Mouse (Mus musculus): ENCODE measurements around the gene Kntc1. TPM values are rescaled to one million over a fixed set of nuclear protein-coding genes. Genes with fewer than 3 reads are reported as not detected.

Kntc1 gene
- total RNA-seq, 2 experiments from 2014 or later, result 2.2 to 2.8 TPM

DNA sequence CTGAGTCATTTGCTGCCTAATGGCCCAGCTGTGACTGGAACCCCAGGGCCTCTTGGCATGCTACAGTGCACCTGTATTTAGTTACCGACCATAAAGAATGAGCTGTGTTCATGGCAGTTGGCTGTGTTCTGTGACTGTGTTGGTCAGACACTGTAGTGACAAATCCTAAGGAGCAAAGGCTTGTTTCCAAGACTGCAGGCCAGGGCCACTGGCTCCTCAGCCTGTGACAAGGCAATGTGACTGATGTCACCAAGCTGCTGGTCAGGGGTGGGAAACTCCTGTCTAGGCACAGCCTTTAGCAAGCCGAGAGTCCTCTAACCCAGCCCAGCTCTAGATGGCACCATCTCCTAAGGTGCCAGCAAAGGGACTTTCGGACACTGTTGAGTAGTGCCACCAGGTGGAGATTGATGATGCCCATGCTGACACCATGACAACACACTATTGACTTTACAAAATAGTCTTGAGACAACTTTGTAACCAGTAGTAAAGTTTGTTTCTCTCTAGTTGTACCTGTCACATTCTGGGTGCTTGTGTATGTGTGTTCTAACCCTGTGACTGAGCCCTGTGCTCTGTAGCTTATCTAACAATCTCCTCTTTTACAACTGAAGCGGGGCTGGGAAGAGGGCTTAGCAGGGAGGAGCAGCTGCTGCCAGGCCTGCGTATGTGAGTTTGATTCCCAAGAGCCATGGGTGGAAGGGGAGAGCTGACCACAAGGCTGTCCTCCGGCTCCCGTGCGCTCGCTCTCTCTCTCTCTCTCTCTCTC, 71.2 kb downstream of the Kntc1 start:
- no peak overlapping the region for H3K27ac ChIP-seq
- peak; percentile 62 for TF ChIP-seq CTCF (conservative IDR thresholded peaks at IDR 0.05)

DNA sequence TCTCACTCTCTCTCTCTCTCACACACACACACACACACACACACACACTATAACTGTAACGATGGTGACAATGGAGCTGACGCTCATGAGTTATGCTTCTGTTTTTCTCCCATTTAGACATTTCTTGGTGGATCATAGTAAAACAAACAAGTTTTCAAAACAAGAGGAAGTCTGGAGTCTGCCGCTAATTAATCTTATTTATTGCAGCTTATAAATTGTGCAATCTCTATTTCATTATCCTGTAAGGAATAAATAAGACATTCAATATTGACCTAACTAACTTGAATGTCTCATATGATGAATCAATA, 71.7 kb downstream of the Kntc1 start:
- DNase-seq (ENCODE audit: low spot score in 2 of 2), result no peak
- H3K27ac ChIP-seq, result no peak overlapping the region
- no peak for TF ChIP-seq CTCF (conservative IDR thresholded peaks at IDR 0.05)
- no peak overlapping the region for H3K4me3 ChIP-seq

More for the DNA sequence above, 71.2 kb downstream of the Kntc1 start:
- no peak for DNase-seq (ENCODE audit: low spot score in 2 of 2)
- no peak overlapping the region for H3K4me3 ChIP-seq

DNA sequence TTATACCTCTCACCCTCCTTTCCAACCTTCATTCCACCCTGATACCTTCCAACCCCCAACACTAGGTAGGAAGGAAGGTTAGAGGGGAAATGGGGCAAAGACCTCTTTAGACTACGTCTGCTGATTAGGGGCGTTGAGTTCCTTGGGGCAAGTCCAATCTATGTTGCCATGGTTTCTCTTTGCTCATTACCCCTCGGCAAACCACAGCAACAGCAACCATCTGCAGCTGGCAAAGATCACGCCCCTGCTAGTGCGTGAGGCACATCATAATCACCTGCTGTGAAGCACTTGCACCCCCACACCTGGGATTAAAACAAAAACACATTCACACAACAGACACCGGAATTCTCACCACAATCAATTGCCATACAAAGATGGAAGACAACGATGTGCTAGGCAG, 73.2 kb downstream of the Kntc1 start:
- no peak for DNase-seq (ENCODE audit: low spot score in 2 of 2)

DNA sequence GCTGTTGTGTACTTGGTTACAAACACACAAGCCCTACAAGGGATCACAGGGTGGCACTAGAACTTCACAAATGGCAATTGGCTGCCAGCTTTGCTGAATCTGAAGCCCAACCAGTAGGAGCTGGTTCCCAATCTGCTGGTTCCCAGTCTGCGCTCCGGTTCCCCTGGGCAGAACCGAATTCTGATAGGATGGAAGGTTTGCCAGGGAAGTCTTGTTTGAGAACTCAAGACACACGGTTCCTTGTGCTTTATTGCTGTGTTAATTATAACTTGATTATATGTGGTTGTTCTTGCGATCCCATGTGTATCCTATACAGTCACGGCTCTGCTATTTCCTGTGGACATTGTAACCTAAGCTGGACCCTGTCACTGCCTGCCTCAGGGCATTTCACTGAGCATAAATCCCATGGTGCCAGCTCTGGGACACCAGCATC, 78.2 kb downstream of the Kntc1 start:
- peak; percentile 80 for TF ChIP-seq CTCF (conservative IDR thresholded peaks at IDR 0.05)
- H3K4me3 ChIP-seq, result no peak overlapping the region
- DNase-seq (ENCODE audit: low spot score in 2 of 2), result peak; percentile 45 to 47
- H3K27ac ChIP-seq, result no peak overlapping the region

More for the DNA sequence above, 73.2 kb downstream of the Kntc1 start:
- Histone ChIP-seq H3K27ac (peak overlapping the region; percentile 40; the same call in 1 of the 2 replicates), H3K4me3 (no peak overlapping the region)
- TF ChIP-seq CTCF (conservative IDR thresholded peaks at IDR 0.05), result no peak

DNA sequence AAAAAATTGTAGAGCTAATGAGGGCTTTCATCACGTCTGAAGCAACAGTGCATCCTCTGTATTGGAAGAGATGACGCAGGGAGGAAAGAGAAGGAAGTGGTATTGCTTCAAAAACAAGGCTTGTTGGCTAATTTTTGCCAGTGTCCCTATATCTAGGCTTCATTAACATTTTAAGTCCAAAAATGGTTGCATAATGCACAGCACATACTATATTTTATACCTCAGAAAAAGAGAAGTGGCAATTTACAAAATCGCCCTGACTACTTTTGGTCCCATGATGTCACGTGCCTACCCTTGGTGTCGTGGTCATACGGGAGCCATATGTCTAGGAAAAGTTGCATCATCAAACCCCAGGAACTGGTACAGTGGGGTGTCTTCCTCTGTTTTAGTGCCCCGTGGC, 82.8 kb downstream of the Kntc1 start:
- no peak for DNase-seq (ENCODE audit: low spot score in 2 of 2)
- no peak overlapping the region for H3K4me3 ChIP-seq
- no peak for TF ChIP-seq CTCF (conservative IDR thresholded peaks at IDR 0.05)
- H3K27ac ChIP-seq, result no peak overlapping the region

DNA sequence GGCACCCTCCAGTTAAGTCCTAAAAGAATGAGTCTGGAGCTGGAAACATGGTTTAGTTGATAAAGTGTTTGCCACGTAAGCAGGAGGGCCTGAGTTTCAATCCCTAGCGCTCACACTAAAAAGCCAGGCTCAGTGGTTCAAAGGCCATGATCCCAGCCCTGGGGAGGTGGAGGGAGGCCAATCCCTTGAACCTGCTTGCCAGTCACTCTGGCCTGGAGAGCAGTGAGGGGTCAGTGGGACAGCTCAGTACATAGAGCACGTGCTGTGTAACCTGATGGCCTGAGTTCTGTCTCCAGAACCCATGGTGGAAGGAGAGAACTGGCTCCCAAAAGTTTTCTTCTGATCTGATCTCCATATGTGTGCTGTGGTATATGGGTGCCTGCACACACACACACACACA, 85.3 kb downstream of the Kntc1 start:
- TF ChIP-seq CTCF (conservative IDR thresholded peaks at IDR 0.05), result no peak
- DNase-seq (ENCODE audit: low spot score in 2 of 2), result no peak
- no peak overlapping the region for H3K4me3 ChIP-seq
- no peak overlapping the region for H3K27ac ChIP-seq

DNA sequence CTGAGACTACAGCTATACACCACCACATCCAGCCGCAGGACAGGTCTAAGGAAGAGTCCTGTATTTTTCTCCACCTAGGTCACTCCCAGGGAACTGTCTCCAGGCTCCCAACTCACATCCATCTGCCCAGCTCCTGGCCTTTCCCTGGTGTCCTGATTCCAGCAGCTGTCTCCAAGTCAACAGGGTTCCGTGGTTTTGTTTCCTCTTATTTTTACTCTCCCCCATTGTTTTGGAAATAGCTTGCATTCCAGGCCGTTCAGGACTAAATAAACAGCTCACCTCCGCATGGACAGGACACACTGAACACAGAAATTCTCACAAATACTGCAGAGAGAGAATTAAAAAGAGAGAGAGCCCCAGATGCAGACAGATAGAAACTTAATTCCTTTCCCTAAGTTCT, 87.9 kb downstream of the Kntc1 start:
- DNase-seq (ENCODE audit: low spot score in 2 of 2), result no peak
- Histone ChIP-seq H3K27ac (no peak overlapping the region), H3K4me3 (no peak overlapping the region)
- TF ChIP-seq CTCF (conservative IDR thresholded peaks at IDR 0.05), result no peak

DNA sequence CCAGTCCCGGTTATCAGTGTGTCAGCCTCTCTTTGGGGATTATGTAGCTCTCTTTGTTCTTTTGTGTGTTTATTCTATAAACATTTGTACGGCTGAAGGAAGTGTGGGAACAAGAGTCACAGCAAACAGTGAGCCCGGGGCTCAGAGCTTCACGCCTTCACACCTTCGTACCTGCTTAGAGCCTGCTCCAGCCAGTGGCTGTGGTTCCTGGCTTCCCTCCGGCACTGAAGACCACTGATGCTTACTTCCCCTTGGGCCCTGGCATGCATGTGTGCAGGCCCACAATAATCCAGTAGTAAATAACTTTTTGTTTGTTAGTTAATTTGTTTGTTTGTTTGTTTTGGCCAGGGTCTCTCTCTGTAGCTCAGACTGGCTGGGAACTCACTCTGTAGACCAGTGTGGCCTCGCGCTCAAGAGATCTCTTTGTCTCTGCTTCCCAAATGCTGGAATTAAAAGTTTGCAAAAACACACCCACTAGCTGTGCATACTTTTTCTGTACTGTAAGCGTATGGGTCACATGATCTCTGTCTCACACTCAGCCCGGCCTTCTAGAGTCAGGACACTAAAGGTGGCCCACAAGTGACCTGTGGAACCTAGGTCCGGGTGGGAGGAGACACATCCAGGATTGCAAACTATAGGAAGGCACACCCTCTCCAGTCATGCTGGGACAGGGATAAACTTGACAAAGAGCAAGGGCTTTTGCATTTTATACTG, 92.9 kb downstream of the Kntc1 start:
- Histone ChIP-seq H3K4me3 (no peak overlapping the region), H3K27ac (no peak overlapping the region)
- DNase-seq (ENCODE audit: low spot score in 2 of 2), result no peak
- TF ChIP-seq CTCF (conservative IDR thresholded peaks at IDR 0.05), result no peak

DNA sequence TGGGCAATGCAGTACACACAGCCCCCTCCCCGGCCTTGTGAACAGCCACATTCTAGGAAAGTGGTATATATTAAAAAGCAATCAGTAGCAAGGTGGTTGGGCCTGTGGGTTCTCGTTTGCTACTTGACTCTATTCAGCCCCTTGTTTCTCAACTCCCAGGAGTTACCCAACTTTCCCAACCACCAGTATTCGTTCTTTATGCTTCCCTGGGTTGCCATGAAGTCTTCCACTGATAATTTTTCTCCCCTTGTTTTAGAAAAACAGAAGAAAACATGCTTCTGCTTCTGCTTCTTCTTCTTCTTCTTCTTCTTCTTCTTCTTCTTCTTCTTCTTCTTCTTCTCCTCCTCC, 93.4 kb downstream of the Kntc1 start:
- no peak overlapping the region for H3K4me3 ChIP-seq
- DNase-seq (ENCODE audit: low spot score in 2 of 2), result no peak
- TF ChIP-seq CTCF (conservative IDR thresholded peaks at IDR 0.05), result no peak
- no peak overlapping the region for H3K27ac ChIP-seq

DNA sequence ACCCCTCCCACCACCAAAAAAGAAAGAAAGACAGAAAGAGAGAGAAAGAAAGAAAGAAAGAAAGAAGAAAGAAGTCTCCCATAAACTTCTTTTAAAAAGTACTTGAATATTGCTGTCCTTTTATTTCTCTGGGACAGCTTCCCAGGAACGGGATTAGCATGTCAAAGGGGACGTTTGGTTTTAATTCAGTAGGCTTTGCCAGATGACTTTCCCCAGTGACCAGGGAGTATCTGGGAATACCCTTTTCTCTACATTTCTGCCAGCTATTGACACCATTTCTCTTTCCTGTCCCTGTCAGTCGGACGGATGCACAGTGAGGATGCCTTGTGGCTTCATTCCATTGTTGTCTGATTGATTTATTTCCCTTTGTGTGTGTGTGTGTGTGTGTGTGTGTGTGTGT, 94.3 kb downstream of the Kntc1 start:
- no peak overlapping the region for H3K27ac ChIP-seq
- DNase-seq (ENCODE audit: low spot score in 2 of 2), result no peak
- H3K4me3 ChIP-seq, result no peak overlapping the region
- no peak for TF ChIP-seq CTCF (conservative IDR thresholded peaks at IDR 0.05)

DNA sequence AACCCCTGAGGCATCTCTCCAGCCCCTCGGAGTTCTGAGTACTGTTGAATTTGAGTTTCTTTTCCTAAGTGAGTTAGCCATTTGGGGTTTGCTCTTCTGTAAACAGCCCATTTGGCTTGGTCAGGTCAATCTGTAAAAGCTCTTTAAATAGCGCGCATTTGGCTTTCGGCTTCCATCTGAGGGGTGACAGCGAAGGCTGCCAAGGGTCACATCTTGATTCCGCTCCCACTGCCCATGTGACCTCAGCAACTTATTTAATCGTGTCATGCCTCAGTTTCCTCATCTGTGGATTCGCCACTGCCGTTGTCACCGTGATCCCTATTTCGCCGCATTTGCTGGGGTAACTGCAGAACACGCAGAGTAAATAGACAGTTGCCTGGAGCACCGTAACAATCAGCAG, 94.8 kb downstream of the Kntc1 start:
- no peak overlapping the region for H3K4me3 ChIP-seq
- no peak for DNase-seq (ENCODE audit: low spot score in 2 of 2)
- no peak for TF ChIP-seq CTCF (conservative IDR thresholded peaks at IDR 0.05)
- H3K27ac ChIP-seq, result no peak overlapping the region

DNA sequence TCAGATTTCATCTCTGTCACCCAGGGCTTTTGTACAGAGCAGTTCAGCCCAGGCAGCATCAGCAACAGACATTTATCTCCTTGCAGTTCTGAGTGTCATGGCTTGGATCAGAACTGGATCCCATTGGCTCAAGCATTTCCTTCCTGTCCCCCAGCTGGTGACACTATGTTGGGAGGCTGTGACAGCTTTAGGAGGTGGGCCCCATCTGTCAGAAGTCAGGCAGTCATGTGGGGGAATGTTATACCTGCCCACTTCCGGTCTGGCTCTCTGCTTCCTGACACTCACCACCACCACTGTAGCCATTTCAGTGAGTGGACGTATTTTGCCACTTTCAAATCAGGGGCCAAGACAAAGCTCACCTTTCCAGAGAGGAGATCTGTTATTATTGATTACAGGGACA, 101.9 kb downstream of the Kntc1 start:
- TF ChIP-seq CTCF (conservative IDR thresholded peaks at IDR 0.05), result no peak
- no peak for DNase-seq (ENCODE audit: low spot score in 2 of 2)
- Histone ChIP-seq H3K27ac (no peak overlapping the region), H3K4me3 (no peak overlapping the region)

DNA sequence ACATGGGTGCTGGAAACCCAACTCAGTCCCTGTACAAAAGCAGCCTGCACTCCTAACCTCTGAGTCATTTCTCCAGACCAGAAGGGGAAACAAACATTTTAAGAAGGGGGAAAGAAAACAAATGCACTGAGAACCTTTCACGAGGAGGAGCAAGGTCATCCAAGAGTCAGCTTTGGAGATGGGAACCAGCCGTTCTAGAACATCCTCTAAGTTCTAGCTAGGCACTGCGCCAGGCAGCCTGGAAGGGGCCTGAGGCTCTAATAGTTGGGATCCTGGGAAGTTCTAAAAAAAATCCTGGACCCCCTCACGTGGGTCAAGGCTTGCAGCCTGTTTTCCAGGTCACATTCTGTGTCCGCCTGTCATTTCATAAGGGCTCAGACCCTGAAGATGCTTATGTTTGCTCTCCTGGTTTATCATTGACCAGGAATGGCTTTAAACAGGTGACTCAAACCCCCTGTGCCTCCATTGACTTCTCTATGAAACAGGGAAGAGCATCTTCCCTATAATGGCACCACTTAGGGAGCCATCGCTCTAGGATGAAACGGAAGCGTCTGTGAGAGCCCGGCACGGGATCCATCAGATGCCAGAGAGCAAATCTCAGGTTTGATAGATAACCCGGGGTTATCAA, 104.5 kb downstream of the Kntc1 start:
- TF ChIP-seq CTCF (conservative IDR thresholded peaks at IDR 0.05), result no peak
- H3K4me3 ChIP-seq, result no peak overlapping the region
- H3K27ac ChIP-seq, result no peak overlapping the region
- DNase-seq (ENCODE audit: low spot score in 2 of 2), result no peak

DNA sequence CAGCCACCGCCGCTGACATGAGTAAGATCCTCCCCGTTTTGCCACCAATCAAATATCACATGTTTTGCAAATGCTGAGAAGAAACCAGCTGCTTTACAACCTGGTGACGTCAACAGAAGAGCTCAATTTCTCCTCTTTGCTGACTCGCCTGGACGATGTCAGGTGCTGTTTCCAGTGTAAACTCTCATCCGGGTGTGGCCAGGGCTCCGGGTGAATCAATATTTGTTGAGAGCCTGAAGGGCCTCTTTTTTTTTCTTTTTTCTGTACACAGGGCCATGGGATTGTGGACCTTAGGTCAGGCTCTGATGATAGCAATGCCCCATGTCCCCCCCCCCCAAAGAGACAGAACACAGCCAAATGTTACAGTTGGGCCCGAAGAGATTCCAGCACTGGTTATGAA, 105.0 kb downstream of the Kntc1 start:
- TF ChIP-seq CTCF (conservative IDR thresholded peaks at IDR 0.05), result no peak
- H3K4me3 ChIP-seq, result no peak overlapping the region
- DNase-seq (ENCODE audit: low spot score in 2 of 2), result no peak
- H3K27ac ChIP-seq, result no peak overlapping the region

Data from layer of hippocampus, adult 2 months (tissue).